Mouse (Mus musculus): ENCODE measurements at regions not wholly inside any gene's neighbourhood (a gene's known extent, or its start where the extent isn't known, plus 50 kb on each side); places are given as distances from the start of the nearest gene placed in this dataset.

DNA sequence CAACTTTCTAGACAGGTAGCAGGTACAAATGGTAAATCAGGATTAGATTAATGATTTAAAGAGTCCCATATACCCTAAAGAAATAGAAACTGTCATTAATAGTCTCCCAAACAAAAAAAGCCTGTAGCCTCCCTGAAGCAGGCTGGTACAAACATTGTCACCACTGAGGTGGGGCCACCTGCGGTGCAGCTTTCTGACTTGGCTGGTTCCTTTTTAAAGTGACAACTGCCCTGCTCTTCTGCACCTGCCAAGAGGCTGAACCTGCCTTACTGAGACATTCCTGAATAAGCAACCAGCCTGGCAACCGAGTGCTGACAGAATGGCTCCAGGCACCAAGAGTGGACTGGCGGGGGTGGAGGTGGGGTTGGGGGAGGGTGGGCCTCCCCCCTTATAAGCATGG is 687.0 kb upstream of the Vrk2 start:
- DNase-seq (ENCODE audit: low read depth) = no peak

DNA sequence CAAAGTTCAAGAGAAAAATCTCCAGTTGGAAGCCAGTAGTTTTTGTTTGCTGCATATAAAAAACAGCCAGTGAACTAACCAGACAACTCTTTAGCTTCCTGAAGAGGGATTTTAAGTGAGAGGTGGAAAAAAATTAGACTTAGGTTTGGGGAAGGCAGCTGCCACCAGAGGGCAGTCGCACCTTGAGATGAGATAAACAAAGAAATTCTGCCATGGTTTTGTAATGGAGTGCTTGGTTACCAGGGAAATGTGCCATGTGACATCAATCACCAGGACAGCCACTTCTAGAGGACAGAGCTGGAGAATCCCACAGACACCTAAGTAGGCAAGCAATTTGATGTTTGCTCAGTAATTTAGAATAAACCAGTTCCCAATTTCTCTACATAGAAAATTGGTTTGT is 670.5 kb upstream of the Vrk2 start:
- peak; percentile 7 for DNase-seq (ENCODE audit: low read depth)

DNA sequence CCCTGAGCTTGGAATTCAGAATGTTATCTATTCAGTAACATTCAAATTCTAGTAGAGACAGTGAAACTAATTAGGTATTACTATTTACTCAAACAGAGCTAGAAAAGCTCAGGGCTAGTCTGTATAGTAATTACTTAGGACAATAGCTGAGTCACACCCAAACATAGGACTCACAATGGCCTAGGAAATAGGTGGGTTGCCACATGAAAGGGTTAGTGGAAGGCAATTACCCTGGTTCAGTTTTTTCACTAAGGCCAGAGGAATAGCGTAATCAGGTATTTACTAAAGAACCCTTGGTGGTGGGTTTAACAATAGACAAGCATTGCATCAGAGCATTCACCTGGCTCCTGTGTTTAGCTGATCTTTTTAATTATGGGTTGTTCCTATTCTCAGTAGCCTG is 664.7 kb upstream of the Vrk2 start:
- no peak for DNase-seq (ENCODE audit: low read depth)

DNA sequence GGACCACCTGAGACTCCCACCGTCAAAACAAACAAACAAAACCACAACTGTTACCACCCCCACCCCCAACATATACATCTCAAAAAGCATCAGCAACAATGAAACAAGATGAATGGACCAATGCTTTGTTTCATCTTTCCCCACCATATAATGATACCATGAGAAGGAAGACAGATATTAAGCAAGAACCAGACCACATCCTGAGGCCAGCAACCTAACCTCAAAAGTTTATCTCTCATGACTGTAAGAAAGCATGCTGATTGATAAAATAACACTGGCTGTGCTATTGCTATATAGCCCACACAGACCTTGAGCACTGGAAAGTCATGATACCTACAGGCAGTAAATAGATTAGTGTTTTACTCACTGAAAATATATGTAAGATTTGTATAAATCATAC is 642.1 kb upstream of the Vrk2 start:
- DNase-seq (ENCODE audit: low read depth) = no peak

DNA sequence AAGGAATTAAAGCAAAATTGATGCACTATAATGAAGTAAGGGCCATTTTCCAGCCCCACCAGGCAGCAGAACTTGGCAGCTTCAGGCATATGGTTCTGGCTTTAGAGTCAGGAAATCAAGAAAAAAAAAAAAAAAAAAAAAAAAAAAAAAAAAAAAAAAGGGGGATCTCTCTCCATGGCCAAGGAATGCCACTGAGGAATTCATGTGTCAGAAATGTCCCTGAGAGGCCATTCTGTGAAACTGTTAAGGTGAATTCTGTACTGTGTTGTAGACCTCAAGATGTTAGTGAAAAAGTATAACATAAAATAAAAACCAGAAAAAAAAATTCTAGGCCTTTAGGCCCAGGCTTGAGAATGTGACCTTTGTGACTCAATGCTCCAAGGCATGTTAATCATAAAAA is 632.7 kb upstream of the Vrk2 start:
- DNase-seq (ENCODE audit: low read depth) = no peak

DNA sequence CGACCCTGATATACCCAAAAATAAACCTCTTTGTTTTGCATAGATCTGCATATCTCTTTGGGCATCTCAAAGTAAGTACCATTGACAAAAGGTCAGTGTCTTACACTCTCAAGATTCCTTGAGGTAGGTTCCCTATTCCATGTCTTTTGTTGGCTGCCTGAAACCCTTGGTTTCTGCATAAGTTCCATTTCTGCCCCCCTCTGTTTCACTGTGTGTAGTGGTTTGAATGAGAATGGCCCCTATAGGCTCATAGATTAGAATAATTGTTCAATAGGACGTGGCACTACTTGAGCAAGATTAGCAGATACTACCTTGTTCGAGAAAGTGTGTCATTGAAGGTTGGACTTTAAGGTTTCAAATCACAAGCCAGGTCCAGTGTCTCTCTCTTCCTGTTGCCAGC is 628.6 kb upstream of the Vrk2 start:
- no peak for DNase-seq (ENCODE audit: low read depth)

DNA sequence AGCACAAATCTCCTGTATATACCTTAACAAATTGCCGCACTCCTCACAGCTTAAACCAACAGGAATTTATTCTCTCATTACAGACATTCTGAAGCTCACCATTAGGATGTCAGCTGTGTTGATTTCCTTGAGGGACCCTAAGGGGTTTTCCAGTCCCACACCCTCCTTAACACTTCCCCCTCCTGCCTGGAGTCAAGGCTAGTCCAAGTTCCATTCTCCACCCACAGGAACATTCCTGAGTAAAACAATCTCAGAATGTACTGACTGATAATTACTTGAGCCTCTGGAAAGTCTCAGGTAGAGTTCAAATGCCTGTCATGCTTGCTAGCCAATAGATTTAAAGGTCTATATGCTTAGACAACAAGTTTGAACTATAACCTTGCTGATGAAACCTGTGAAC is 628.2 kb upstream of the Vrk2 start:
- DNase-seq (ENCODE audit: low read depth) = no peak

DNA sequence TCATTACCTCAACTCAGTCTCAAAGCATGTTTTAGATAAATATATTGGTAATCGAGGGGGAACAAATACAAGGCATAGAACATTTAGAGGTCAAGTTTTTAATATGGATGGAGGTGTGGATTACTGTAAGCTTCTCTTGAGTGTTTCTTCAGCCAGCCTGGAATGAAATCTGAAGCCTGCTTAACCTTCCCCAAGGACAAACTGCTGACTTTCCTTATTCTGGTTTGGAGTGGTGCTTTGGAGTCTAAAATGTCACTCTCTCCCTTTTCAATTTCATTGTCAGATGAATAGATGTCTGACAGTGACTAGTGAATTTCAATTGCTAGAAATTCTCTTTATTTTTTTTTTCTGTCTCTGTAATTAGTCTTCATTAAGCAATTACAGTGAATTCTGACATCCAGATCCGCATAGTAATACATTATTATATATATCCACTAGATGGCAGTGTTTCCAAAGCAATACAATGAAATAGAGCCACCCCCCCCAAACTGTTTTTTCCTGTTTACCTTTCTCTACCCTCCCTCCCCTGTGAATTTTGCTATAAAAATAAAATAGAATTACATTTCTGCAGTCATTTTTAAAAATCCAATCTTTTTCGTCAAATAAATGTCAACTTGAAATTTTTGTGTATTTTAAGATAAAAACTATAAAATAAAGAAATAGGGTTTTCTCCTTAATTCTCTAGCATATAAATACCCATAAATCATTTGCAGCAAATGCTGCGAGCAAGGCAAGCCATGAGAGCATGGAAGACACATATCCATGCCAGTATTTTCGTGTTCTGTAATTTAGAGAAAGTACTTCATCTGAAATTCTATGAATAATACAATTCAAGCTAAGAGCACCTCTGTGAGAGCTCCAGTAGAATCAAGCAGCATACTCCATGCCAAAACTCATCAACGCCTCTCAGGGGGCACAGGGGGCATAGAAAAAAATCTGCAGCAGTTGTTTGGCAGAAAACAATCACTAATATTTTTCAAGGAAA is 626.2 kb upstream of the Vrk2 start:
- peak; percentile 4 for DNase-seq (ENCODE audit: low read depth)

DNA sequence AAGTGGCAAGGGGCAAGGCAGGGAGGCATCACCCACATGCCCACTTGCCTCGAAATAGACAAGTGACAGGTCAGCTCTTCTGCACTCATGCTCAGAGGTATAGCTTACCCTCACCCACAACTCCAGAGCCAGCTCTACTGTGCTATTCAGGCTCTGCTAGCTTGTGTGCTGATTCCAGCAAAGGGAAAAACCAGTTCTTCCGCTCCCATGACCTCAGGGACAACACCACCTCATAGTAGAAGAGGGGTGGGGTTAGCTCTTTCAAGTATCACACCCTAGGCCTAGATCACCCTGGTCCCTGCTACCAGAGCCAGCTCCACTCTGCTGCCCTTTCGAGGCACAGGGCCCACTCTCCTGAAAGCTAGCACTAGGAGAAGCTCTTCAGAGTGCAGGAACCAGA is 622.0 kb upstream of the Vrk2 start:
- no peak for DNase-seq (ENCODE audit: low read depth)

DNA sequence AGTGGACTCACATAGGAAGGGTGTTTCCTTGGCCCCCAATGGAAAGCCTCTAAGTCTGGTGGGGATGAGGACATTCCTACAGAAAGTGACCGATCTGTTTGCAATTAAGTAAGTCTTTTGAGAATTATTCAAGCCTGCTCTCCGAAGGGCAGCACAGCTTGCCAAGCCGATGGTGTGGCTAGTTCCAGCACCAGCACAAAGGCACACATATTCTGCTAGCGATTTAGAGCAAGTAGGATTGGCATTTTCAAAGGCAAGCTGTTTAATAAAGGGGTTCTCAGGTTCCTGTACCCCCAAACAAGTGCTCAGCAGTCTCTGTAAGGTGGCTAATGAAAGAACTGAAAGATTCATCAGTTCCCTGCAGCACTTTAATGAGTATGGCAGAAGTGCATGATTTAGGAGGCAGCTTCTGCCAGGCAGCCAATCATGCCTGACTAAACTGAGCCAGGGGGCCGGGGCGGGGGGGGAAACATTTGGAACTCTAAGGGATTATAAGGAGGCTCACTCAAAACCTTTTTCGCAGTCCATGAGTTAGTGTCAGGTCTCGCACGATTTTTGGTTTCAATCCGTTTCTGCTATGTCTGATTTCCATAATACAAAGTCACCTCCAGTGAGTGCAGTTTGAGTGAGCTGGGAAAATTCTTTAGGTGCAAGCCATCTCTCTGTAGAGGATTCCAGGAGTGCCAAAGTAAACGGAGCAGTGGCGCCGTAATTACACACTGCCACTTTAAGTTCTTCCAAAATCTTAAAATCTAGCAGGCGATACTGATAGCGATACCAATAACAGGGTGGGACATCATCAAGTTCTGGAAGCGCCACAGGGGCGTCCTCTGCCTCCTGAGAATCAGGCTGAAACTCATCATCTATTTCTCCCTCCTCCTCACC is 609.8 kb upstream of the Vrk2 start:
- DNase-seq (ENCODE audit: low read depth) = no peak

DNA sequence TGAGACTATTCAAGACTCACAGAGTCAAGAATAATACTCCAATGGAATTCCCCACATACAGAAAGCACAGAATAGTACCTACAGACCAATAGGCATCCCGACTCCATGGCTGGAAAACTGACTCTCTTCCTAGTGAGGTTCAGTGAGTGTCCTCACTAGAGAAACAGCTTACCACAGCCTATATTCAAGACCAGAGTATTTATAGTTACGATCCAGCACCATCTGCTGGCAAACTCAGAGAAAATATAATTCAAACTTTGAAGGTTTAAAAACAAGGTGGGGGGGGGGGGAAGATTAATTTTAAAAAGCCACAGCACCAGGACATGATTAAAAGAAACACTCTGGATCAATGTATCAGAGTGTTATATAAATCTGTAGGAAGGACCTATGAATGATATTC is 590.2 kb upstream of the Vrk2 start:
- DNase-seq (ENCODE audit: low read depth) = no peak

DNA sequence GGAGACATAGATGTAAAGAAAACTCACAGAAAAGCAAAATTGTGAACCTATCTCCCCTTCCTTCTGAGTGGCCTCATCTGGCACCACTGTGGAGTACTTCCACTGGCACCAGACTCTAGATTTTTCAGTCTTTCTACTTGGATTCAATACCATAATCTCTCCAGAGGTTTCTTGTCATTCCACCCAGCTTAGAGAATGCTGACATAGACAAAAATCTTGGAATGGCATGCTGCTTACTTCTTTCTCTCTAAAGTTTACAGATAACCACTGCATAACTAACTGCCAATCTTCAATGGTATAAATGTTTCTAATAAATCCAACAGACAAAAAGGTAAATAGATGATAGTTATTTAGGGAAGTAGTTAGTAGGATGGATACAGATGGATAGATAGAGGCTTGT is 589.6 kb upstream of the Vrk2 start:
- DNase-seq (ENCODE audit: low read depth) = no peak

DNA sequence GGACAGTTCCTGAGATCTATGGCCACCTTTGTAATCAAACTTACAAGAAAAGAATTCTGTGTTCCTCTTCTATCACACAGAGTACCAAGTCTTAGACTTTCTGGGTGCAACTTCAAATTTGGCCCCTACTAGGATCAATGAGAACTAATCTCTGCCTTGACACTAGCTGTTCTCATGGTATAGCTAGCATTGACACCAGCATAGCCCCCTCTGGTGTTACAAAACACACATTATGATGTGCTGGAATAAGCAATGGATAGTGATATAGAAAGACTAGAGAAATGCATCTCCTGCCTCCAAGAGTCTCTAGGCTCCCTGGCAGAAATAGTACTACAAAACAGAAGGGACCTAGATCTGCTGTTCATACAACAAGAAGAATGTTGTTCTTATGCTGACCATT is 566.6 kb upstream of the Vrk2 start:
- no peak for DNase-seq (ENCODE audit: low read depth)
